24 mouse cellular contexts compared by ENCODE assay signal in the genomic region with DNA sequence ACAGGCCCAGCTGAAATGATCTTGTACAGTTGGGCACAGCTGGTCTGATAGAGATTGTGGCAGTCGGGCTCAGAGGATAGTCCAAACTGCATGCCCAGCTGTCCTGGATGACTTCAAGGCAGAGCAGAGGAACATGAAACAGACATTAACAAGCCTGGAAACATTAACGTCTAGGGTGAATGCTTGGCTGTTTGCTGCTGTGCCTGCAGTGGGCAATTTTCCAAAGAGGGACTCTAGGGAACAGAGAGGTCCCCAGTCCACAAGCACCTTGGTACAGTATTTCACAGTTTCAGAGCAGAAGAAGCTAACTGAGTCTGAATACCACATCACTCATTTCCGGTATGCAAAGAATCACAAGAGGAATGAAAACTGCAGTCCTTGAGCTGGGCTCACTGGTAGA.
DNase-seq lines count a peak whose midpoint lies in the region; ATAC-seq and TF ChIP-seq lines count a peak whose summit lies in the region.
"Had no signal": no experiment of that assay in that cellular context is flagged by ENCODE, and none has a peak within 500 bp of the region (broad histone marks: within the 10 kb centered on the region; RNA-seq: fewer than 3 reads in every experiment).

No protein-coding gene starts in this region.

- dilution Hi-C loops in CH12.LX (cut with MboI; ENCODE audit: extremely low pct_ligation_motif_present, extremely low pct_unique_long_range_greater_than_20kb, low sequenced_read_pairs): no loop called here

- no peak overlapping the region for H3K4me3 ChIP-seq in hindbrain, embryonic 13.5 days
- no peak overlapping the region for H3K4me3 ChIP-seq in hindbrain, embryonic 16.5 days (ENCODE audit: low read length)
- no peak overlapping the region for H3K4me3 ChIP-seq in liver, embryonic 13.5 days (replicated peaks)
- no peak overlapping the region for H3K4me3 ChIP-seq in CH12.LX (replicated peaks in 1 of 3; ENCODE audit: low read depth in 2 of 3, low read length in 2 of 3, poor library complexity in 1 of 3)
- H3K4me3 ChIP-seq: embryonic facial prominence, embryonic 13.5 days; heart, embryonic 13.5 days; limb, embryonic 12.5 days; liver, embryonic 15.5 days had no signal

- H3K27ac ChIP-seq in hindbrain, embryonic 13.5 days: peak overlapping the region; percentile 49
- no peak overlapping the region for H3K27ac ChIP-seq in hindbrain, embryonic 16.5 days (ENCODE audit: low read depth, low read length)
- H3K27ac ChIP-seq in liver, embryonic 13.5 days: peak overlapping the region; percentile 6; the same call in 1 of the 2 replicates
- H3K27ac ChIP-seq in CH12.LX (ENCODE audit: insufficient read depth, low read depth): no peak overlapping the region
- H3K27ac ChIP-seq: embryonic facial prominence, embryonic 13.5 days; heart, embryonic 13.5 days; limb, embryonic 12.5 days; liver, embryonic 15.5 days; stomach, postnatal 0 days had no signal

- no peak for ATAC-seq in hindbrain, embryonic 13.5 days (ENCODE audit: low FRiP score)
- ATAC-seq in hindbrain, embryonic 16.5 days: no peak
- ATAC-seq in liver, embryonic 13.5 days (ENCODE audit: low read depth): no peak
- peak; percentile 41 for ATAC-seq in Patski
- ATAC-seq: CD4-positive, CD25-positive, alpha-beta regulatory T cell, adult 4 months; inflammation-experienced regulatory T-cells, adult 6 months had no signal

- peaks cover 27% of the 10 kb centered on the region for H3K4me1 ChIP-seq in hindbrain, embryonic 13.5 days (replicated peaks)
- H3K4me1 ChIP-seq in hindbrain, embryonic 16.5 days (ENCODE audit: control insufficient read depth, insufficient read depth, low read depth, low read length): peaks cover 18% of the 10 kb centered on the region
- peaks cover 55% of the 10 kb centered on the region for H3K4me1 ChIP-seq in liver, embryonic 13.5 days (replicated peaks)
- peaks cover 7 to 20% of the 10 kb centered on the region in 2 experiments; a peak in 3 of 4 replicates for H3K4me1 ChIP-seq in CH12.LX (ENCODE audit: control insufficient read depth in 1 of 2, insufficient read depth in 2 of 2)

- H3K27me3 ChIP-seq in hindbrain, embryonic 13.5 days: no peaks in the 10 kb centered on the region
- H3K27me3 ChIP-seq in hindbrain, embryonic 16.5 days (replicated peaks; ENCODE audit: control insufficient read depth, insufficient read depth, low read length): no peaks in the 10 kb centered on the region
- H3K27me3 ChIP-seq in liver, embryonic 13.5 days: no peaks in the 10 kb centered on the region
- H3K27me3 ChIP-seq in CH12.LX (replicated peaks): no peaks in the 10 kb centered on the region
- no peaks in the 10 kb centered on the region for H3K27me3 ChIP-seq in Patski
- H3K27me3 ChIP-seq: heart, embryonic 13.5 days; limb, embryonic 12.5 days; liver, embryonic 15.5 days had no signal

- in situ Hi-C loops in CH12.LX (cut with MboI; ENCODE audit: low pct_ligation_motif_present, low pct_unique_long_range_greater_than_20kb, low sequenced_read_pairs) (no loop called here), Patski (cut with MboI; ENCODE audit: low pct_unique_long_range_greater_than_20kb) (no loop called here)

- no peak for TF ChIP-seq POLR2A in CH12.LX (IDR thresholded peaks at IDR 0.05; ENCODE audit: low read depth, low read length)

- no peak for TF ChIP-seq RAD21 in CH12.LX (IDR thresholded peaks at IDR 0.05; ENCODE audit: low read depth, low read length)

- no peaks in the 10 kb centered on the region for H3K79me2 ChIP-seq in CH12.LX (replicated peaks; ENCODE audit: control insufficient read depth, extremely low read depth, insufficient read depth, poor library complexity, severe bottlenecking)

- no peaks in the 10 kb centered on the region for H3K36me3 ChIP-seq in hindbrain, embryonic 13.5 days
- no peaks in the 10 kb centered on the region for H3K36me3 ChIP-seq in hindbrain, embryonic 16.5 days (ENCODE audit: control insufficient read depth, insufficient read depth, low read length)
- no peaks in the 10 kb centered on the region for H3K36me3 ChIP-seq in liver, embryonic 13.5 days
- no peaks in the 10 kb centered on the region for H3K36me3 ChIP-seq in CH12.LX (replicated peaks in 1 of 2; ENCODE audit: control insufficient read depth in 1 of 2, insufficient read depth in 1 of 2, low read length in 1 of 2)
- H3K36me3 ChIP-seq: embryonic facial prominence, embryonic 13.5 days; heart, embryonic 13.5 days; limb, embryonic 12.5 days; liver, embryonic 15.5 days had no signal

- WGBS in hindbrain, embryonic 13.5 days: 63% methylated on average over 3 of the region's 3 CpGs
- 49% methylated on average over 3 of the region's 3 CpGs for WGBS in hindbrain, embryonic 16.5 days
- WGBS in liver, embryonic 13.5 days (ENCODE audit: insufficient replicate concordance): 57% methylated on average over 3 of the region's 3 CpGs

- no peak for DNase-seq in liver, embryonic 13.5 days
- DNase-seq in liver (no peak), CH12.LX (ENCODE audit: extremely low read depth) (peak; percentile 48), Patski (ENCODE audit: low read depth, low spot score) (no peak)
- no peak for DNase-seq in layer of hippocampus, adult 18-20 months (ENCODE audit: low spot score in 2 of 2)
- DNase-seq: adrenal gland, postnatal 14 days; cerebellum, adult 9-11 months; gastrocnemius, postnatal 10 days; heart, postnatal 10 days; kidney, adult 11 months; kidney, postnatal 14 days; lung, embryonic 14.5 days; lung, postnatal 14 days; thymus, adult 2 months; thymus, postnatal 36 days had no signal

- H3K4me2 ChIP-seq in hindbrain, embryonic 13.5 days: no peak overlapping the region
- H3K4me2 ChIP-seq in hindbrain, embryonic 16.5 days (ENCODE audit: low read length): no peak overlapping the region
- no peak overlapping the region for H3K4me2 ChIP-seq in liver, embryonic 13.5 days
- H3K4me2 ChIP-seq in CH12.LX (ENCODE audit: insufficient read depth, low read depth, poor library complexity, severe bottlenecking): no peak overlapping the region
- H3K4me2 ChIP-seq: embryonic facial prominence, embryonic 13.5 days; heart, embryonic 13.5 days; limb, embryonic 12.5 days; liver, embryonic 15.5 days; lung, embryonic 14.5 days had no signal

- TF ChIP-seq CTCF in CH12.LX (conservative IDR thresholded peaks at IDR 0.05 in 1 of 2, IDR thresholded peaks at IDR 0.05 in 1 of 2; ENCODE audit: low read depth in 2 of 2, low read length in 2 of 2) (no peak), Patski (IDR thresholded peaks at IDR 0.05) (no peak)

- H3K9ac ChIP-seq in hindbrain, embryonic 13.5 days: no peak overlapping the region
- H3K9ac ChIP-seq in hindbrain, embryonic 16.5 days (ENCODE audit: low read depth, low read length): no peak overlapping the region
- no peak overlapping the region for H3K9ac ChIP-seq in liver, embryonic 13.5 days
- no peak overlapping the region for H3K9ac ChIP-seq in CH12.LX (ENCODE audit: insufficient read depth, low read depth)
- H3K9ac ChIP-seq: embryonic facial prominence, embryonic 13.5 days; heart, embryonic 13.5 days; limb, embryonic 12.5 days; liver, embryonic 15.5 days; lung, embryonic 14.5 days had no signal

- H3K9me3 ChIP-seq in hindbrain, embryonic 13.5 days: no peaks in the 10 kb centered on the region
- no peaks in the 10 kb centered on the region for H3K9me3 ChIP-seq in hindbrain, embryonic 16.5 days (ENCODE audit: control insufficient read depth, low read length)
- no peaks in the 10 kb centered on the region for H3K9me3 ChIP-seq in liver, embryonic 13.5 days (replicated peaks)
- peaks cover 5% of the 10 kb centered on the region for H3K9me3 ChIP-seq in CH12.LX (replicated peaks; ENCODE audit: low read length)
- H3K9me3 ChIP-seq: heart, embryonic 13.5 days; limb, embryonic 12.5 days; liver, embryonic 15.5 days had no signal

- CTCF ChIA-PET in Patski (lab: Charles Lee): interaction anchor here (0.8 to 1.4 kb wide), 2 partner anchors 20 to 23 kb away, joined by 3 read pairs; no protein-coding TSS in a partner anchor

- POLR2A ChIA-PET in Patski (lab: Charles Lee): no interaction called here

- TF ChIP-seq EP300 in CH12.LX (IDR thresholded peaks at IDR 0.05; ENCODE audit: low read length): peak; percentile 36; the same call in 1 of the 2 replicates

TF ChIP-seq in CH12.LX, 34 proteins besides CTCF, POLR2A, EP300 and RAD21:
- TF ChIP-seq ETS1 (conservative IDR thresholded peaks at IDR 0.05; ENCODE audit: low read depth, low read length) (0 out of 2 replicates have a peak, but pooled peaks have one; percentile 13), MXI1 (IDR thresholded peaks at IDR 0.05; ENCODE audit: low read depth, low read length) (no peak), PAX5 (IDR thresholded peaks at IDR 0.05; ENCODE audit: low read length) (no peak), GABPA (IDR thresholded peaks at IDR 0.05; ENCODE audit: insufficient replicate concordance, low read depth, low read length) (no peak)

Comparison
In these comparisons a context has a peak if more than half of its experiments do, and no peak if none do; other contexts are left out.
1. H3K27ac ChIP-seq: peak in hindbrain, embryonic 13.5 days (single experiment) and liver, embryonic 13.5 days (single experiment); none in hindbrain, embryonic 16.5 days (single experiment) and CH12.LX (single experiment).